Comparison of ENCODE assay signal across 11 mouse cellular contexts in the genomic region with DNA sequence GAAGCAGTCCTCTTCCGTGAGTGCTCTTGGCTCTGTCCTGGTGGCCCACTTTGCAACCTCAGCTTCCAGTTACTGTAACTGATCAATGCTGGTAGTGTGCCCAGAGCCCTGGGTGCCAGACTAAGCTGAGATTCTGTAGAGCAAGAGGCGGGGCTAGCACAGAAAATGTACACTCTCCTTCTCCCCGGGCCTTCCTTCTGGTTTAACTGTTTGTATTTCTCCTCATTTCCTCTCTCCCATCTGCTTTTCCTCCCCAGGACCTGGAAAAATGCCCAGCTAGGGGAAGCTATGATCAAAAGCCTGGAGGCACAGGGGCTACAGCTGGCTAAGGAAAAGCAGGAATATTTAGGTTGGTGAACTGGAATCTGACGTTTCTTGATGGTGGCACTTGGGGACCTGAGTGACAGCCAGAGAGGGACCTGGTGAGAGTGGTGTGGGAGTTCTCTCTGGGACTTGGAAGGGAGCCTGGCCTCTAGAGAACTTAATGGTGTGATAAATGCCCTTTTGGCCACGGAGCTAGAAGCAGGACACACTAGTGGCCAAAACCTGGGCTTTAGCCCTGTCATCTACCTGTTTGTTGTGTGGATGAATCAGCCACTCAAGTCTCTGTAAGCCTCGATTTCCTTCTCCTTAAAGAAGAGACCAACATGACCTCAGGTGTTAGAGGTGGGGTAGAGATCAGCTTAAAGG. TPM values are rescaled to one million over a fixed set of nuclear protein-coding genes. Genes with fewer than 3 reads are reported as not detected.
DNase-seq lines count a peak whose midpoint lies in the region; ATAC-seq and TF ChIP-seq lines count a peak whose summit lies in the region.
"Had no signal": no experiment of that assay in that cellular context is flagged by ENCODE, and none has a peak within 500 bp of the region (broad histone marks: within the 10 kb centered on the region; RNA-seq: fewer than 3 reads in every experiment).

No protein-coding gene starts in this region.

- H3K4me1 ChIP-seq in kidney, adult 2 months (ENCODE audit: control insufficient read depth, insufficient read depth, low read length) = no peaks in the 10 kb centered on the region
- peaks cover 9% of the 10 kb centered on the region; the same call in 1 of the 2 replicates for H3K4me1 ChIP-seq in kidney, embryonic 16.5 days (ENCODE audit: insufficient read depth, low read length)
- H3K4me1 ChIP-seq in midbrain, postnatal 0 days (ENCODE audit: insufficient read depth, low read length) = 0 out of 2 replicates have a peak, but pooled peaks cover 3% of the 10 kb centered on the region
- H3K4me1 ChIP-seq in midbrain, embryonic 10.5 days = peaks cover 5% of the 10 kb centered on the region; the same call in 1 of the 2 replicates
- H3K4me1 ChIP-seq in stomach, embryonic 16.5 days (ENCODE audit: control insufficient read depth, insufficient read depth, low read length) = peaks cover 16% of the 10 kb centered on the region
- H3K4me1 ChIP-seq: liver, embryonic 15.5 days had no signal

- no peaks in the 10 kb centered on the region for H3K36me3 ChIP-seq in kidney, adult 2 months (ENCODE audit: control insufficient read depth, insufficient read depth, low read length)
- H3K36me3 ChIP-seq in kidney, embryonic 16.5 days (ENCODE audit: insufficient read depth, low read length) = no peaks in the 10 kb centered on the region
- H3K36me3 ChIP-seq in midbrain, postnatal 0 days (ENCODE audit: insufficient read depth, low read length) = no peaks in the 10 kb centered on the region
- H3K36me3 ChIP-seq in midbrain, embryonic 10.5 days = no peaks in the 10 kb centered on the region
- H3K36me3 ChIP-seq in stomach, embryonic 16.5 days (ENCODE audit: control insufficient read depth, insufficient read depth, low read length) = no peaks in the 10 kb centered on the region
- H3K36me3 ChIP-seq: liver, embryonic 15.5 days had no signal

- no peak for TF ChIP-seq CTCF in kidney, adult 2 months (conservative IDR thresholded peaks at IDR 0.05; ENCODE audit: insufficient read depth, insufficient read length, low read depth, low read length)
- TF ChIP-seq CTCF in midbrain, postnatal 0 days (IDR thresholded peaks at IDR 0.05) = no peak

- no peaks in the 10 kb centered on the region for H3K27me3 ChIP-seq in kidney, adult 2 months (replicated peaks; ENCODE audit: control insufficient read depth, insufficient read depth, low read length)
- H3K27me3 ChIP-seq in kidney, embryonic 16.5 days (ENCODE audit: insufficient read depth, low read length) = no peaks in the 10 kb centered on the region
- no peaks in the 10 kb centered on the region for H3K27me3 ChIP-seq in midbrain, postnatal 0 days (ENCODE audit: insufficient read depth, low read length)
- no peaks in the 10 kb centered on the region for H3K27me3 ChIP-seq in midbrain, embryonic 10.5 days (ENCODE audit: low read depth, poor library complexity, severe bottlenecking)
- H3K27me3 ChIP-seq in stomach, embryonic 16.5 days (ENCODE audit: control insufficient read depth, insufficient read depth, low read length) = no peaks in the 10 kb centered on the region

- H3K4me2 ChIP-seq in kidney, embryonic 16.5 days (replicated peaks; ENCODE audit: low read depth, low read length) = no peak overlapping the region
- H3K4me2 ChIP-seq in midbrain, postnatal 0 days (ENCODE audit: low read depth, low read length, poor library complexity, severe bottlenecking) = no peak overlapping the region
- H3K4me2 ChIP-seq in stomach, embryonic 16.5 days (ENCODE audit: low read depth, low read length) = 0 out of 2 replicates have a peak overlapping the region, but pooled peaks have one; percentile 8
- H3K4me2 ChIP-seq: liver, embryonic 15.5 days had no signal

- 29% methylated on average over 6 of the region's 6 CpGs for WGBS in kidney, adult 2 months
- WGBS in kidney, embryonic 16.5 days = 31% methylated on average over 6 of the region's 6 CpGs
- 45% methylated on average over 6 of the region's 6 CpGs for WGBS in midbrain, postnatal 0 days
- WGBS in midbrain, embryonic 10.5 days = 78% methylated on average over 6 of the region's 6 CpGs
- WGBS in stomach, embryonic 16.5 days = 30% methylated on average over 6 of the region's 6 CpGs

- H3K27ac ChIP-seq in kidney, adult 2 months (ENCODE audit: insufficient read depth, low read depth, low read length) = no peak overlapping the region
- H3K27ac ChIP-seq in kidney, embryonic 16.5 days (ENCODE audit: low read length) = no peak overlapping the region
- H3K27ac ChIP-seq in midbrain, postnatal 0 days (ENCODE audit: low read depth, low read length) = no peak overlapping the region
- H3K27ac ChIP-seq in midbrain, embryonic 10.5 days (replicated peaks) = no peak overlapping the region
- peak overlapping the region; percentile 46; the same call in 1 of the 2 replicates for H3K27ac ChIP-seq in stomach, embryonic 16.5 days (ENCODE audit: low read length)
- H3K27ac ChIP-seq: liver, embryonic 15.5 days had no signal

- H3K4me3 ChIP-seq in kidney, adult 2 months (ENCODE audit: insufficient read depth, low read depth, low read length) = no peak overlapping the region
- no peak overlapping the region for H3K4me3 ChIP-seq in kidney, embryonic 16.5 days (ENCODE audit: low read length)
- H3K4me3 ChIP-seq in midbrain, postnatal 0 days (ENCODE audit: low read depth, low read length) = no peak overlapping the region
- no peak overlapping the region for H3K4me3 ChIP-seq in midbrain, embryonic 10.5 days
- no peak overlapping the region for H3K4me3 ChIP-seq in stomach, embryonic 16.5 days (replicated peaks; ENCODE audit: low read length)
- H3K4me3 ChIP-seq: erythroblast, embryonic 14.5 days; liver, embryonic 15.5 days had no signal

- no peak overlapping the region for H3K9ac ChIP-seq in kidney, embryonic 16.5 days (replicated peaks; ENCODE audit: low read length)
- H3K9ac ChIP-seq in midbrain, postnatal 0 days (replicated peaks; ENCODE audit: low read length, poor library complexity, severe bottlenecking) = no peak overlapping the region
- no peak overlapping the region for H3K9ac ChIP-seq in stomach, embryonic 16.5 days (ENCODE audit: low read length)
- H3K9ac ChIP-seq: liver, embryonic 15.5 days had no signal

- peak; percentile 11 for DNase-seq in kidney, adult 2 months
- DNase-seq in midbrain, postnatal 0 days (ENCODE audit: low spot score) = peak; percentile 75
- no peak for DNase-seq in midbrain, embryonic 10.5 days (ENCODE audit: low spot score)
- peak; percentile 79 to 84 for DNase-seq in cerebellum, postnatal 14 days
- DNase-seq in heart, adult 9 months (ENCODE audit: low spot score in 2 of 2) = no peak
- no peak for DNase-seq in kidney, adult 18-20 months
- DNase-seq: thymus, adult 18-20 months had no signal

- no peak for TF ChIP-seq POLR2A in kidney, adult 2 months (IDR thresholded peaks at IDR 0.05; ENCODE audit: low read depth, low read length)

- no peak for ATAC-seq in kidney, embryonic 16.5 days (ENCODE audit: low FRiP score, low TSS enrichment)
- ATAC-seq in midbrain, postnatal 0 days (ENCODE audit: low FRiP score) = no peak
- ATAC-seq in stomach, embryonic 16.5 days (ENCODE audit: insufficient read depth, low FRiP score) = peak; percentile 4; the same call in 1 of the 2 replicates

- no peaks in the 10 kb centered on the region for H3K9me3 ChIP-seq in kidney, embryonic 16.5 days (ENCODE audit: low read length)
- no peaks in the 10 kb centered on the region for H3K9me3 ChIP-seq in midbrain, postnatal 0 days (ENCODE audit: low read length)
- H3K9me3 ChIP-seq in midbrain, embryonic 10.5 days (replicated peaks) = no peaks in the 10 kb centered on the region
- H3K9me3 ChIP-seq in stomach, embryonic 16.5 days (replicated peaks; ENCODE audit: control insufficient read depth, low read length) = no peaks in the 10 kb centered on the region
- H3K9me3 ChIP-seq: liver, embryonic 15.5 days had no signal

RNA-seq across cellular contexts. Expression of gene Plekhd1, which starts 14.7 kb away (rescaled TPM):
- 7.4 and 8.8 TPM in 2 replicates for polyA plus RNA-seq in kidney, adult 2 months (2012; rRNA removed)
- 2.7 TPM in 2 replicates for polyA plus RNA-seq in kidney, embryonic 16.5 days (2015; fragmentation: Nextera tagmentation; extraction: Ambion mirVana)
- 4.9 and 6.6 TPM in 2 replicates for total RNA-seq in midbrain, postnatal 0 days (2014; rRNA removed)
- polyA plus RNA-seq in midbrain, postnatal 0 days (2015; fragmentation: Nextera tagmentation; extraction: Ambion mirVana) = 2.9 and 3.3 TPM in 2 replicates
- 0.83 and 2.4 TPM in 2 replicates for polyA plus RNA-seq in midbrain, embryonic 10.5 days (2016; fragmentation: Nextera tagmentation; extraction: Ambion mirVana)
- 4.4 and 4.6 TPM in 2 replicates for polyA plus RNA-seq in stomach, embryonic 16.5 days (2015; fragmentation: Nextera tagmentation; extraction: Ambion mirVana)

RNA-seq across cellular contexts. Expression of gene Ccdc177, which starts 53.4 kb away (rescaled TPM):
- not detected in 2 replicates for polyA plus RNA-seq in kidney, adult 2 months (2012; rRNA removed)
- polyA plus RNA-seq in kidney, embryonic 16.5 days (2015; fragmentation: Nextera tagmentation; extraction: Ambion mirVana) = 0.11 and 0.12 TPM in 2 replicates
- 22.4 and 25.5 TPM in 2 replicates for total RNA-seq in midbrain, postnatal 0 days (2014; rRNA removed)
- 2.1 and 2.4 TPM in 2 replicates for polyA plus RNA-seq in midbrain, postnatal 0 days (2015; fragmentation: Nextera tagmentation; extraction: Ambion mirVana)
- polyA plus RNA-seq in midbrain, embryonic 10.5 days (2016; fragmentation: Nextera tagmentation; extraction: Ambion mirVana) = 2.0 and 2.2 TPM in 2 replicates
- polyA plus RNA-seq in stomach, embryonic 16.5 days (2015; fragmentation: Nextera tagmentation; extraction: Ambion mirVana) = 0.09 TPM in 1 of 2 replicates, not detected in the other
- polyA plus RNA-seq: erythroblast, embryonic 14.5 days; liver, embryonic 15.5 days had no signal

Comparison
In these comparisons a context has a peak if more than half of its experiments do, and no peak if none do; other contexts are left out.
1. DNase-seq: peak in kidney, adult 2 months (single experiment), midbrain, postnatal 0 days (single experiment) and cerebellum, postnatal 14 days (2 of 2); none in midbrain, embryonic 10.5 days (single experiment), heart, adult 9 months (0 of 2) and kidney, adult 18-20 months (single experiment).